Mouse (Mus musculus) hindbrain, embryonic 13.5 days (tissue): ENCODE data around the gene Cacna1a. TPM values are rescaled to one million over a fixed set of nuclear protein-coding genes. Genes with fewer than 3 reads are reported as not detected.
"Not testable (repeated sequence)": the region's sequence is repeated elsewhere in the genome, so short reads cannot be mapped to it uniquely, and the experiment has no call there.

Experiments used
- ATAC-seq: fragments of 200-750 bp; cut with Nextera tagmentation; 2 replicates; pipeline ENCODE4 v1.8.0; 2017; ENCODE audit warnings: moderate TSS enrichment; ENCODE audit not compliant: low FRiP score
- H3K27ac ChIP-seq: fragments of 300-500 bp; sonication (generic); 2 replicates; pipeline ENCODE4 v1.5.1; 2015; ENCODE audit warnings: inconsistent platforms, mild to moderate bottlenecking, moderate library complexity
- H3K27me3 ChIP-seq: fragments of 300-500 bp; sonication (generic); 2 replicates; pipeline ENCODE4 v1.6.1; 2015; ENCODE audit warnings: mild to moderate bottlenecking, inconsistent platforms
- H3K36me3 ChIP-seq: fragments of 300-500 bp; sonication (generic); 2 replicates; pipeline ENCODE4 v1.6.1; 2015; ENCODE audit warnings: mild to moderate bottlenecking, inconsistent platforms
- H3K4me1 ChIP-seq: fragments of 300-500 bp; sonication (generic); replicated peaks from 2 replicates; pipeline ENCODE4 v1.6.1; 2015; ENCODE audit warnings: inconsistent platforms
- H3K4me2 ChIP-seq: fragments of 300-500 bp; sonication (generic); 2 replicates; pipeline ENCODE4 v1.6.1; 2015; ENCODE audit warnings: inconsistent platforms, mild to moderate bottlenecking, moderate library complexity
- H3K4me3 ChIP-seq: fragments of 300-500 bp; sonication (generic); 2 replicates; pipeline ENCODE4 v1.5.1; 2015; ENCODE audit warnings: mild to moderate bottlenecking, inconsistent platforms
- H3K9ac ChIP-seq: fragments of 300-500 bp; sonication (generic); 2 replicates; pipeline ENCODE4 v1.6.1; 2015; ENCODE audit warnings: mild to moderate bottlenecking, inconsistent platforms
- H3K9me3 ChIP-seq: fragments of 300-500 bp; sonication (generic); 2 replicates; pipeline ENCODE4 v1.6.1; 2016; ENCODE audit warnings: inconsistent platforms
- WGBS: fragments of 180-500 bp; shearing (Covaris S2); methylation state at CpG from one replicate; pipeline ENCODE4 v1.1.7; 2015; 5-methylcytosine and 5-hydroxymethylcytosine counted together
- polyA plus RNA-seq: library from polyadenylated mRNA; unstranded; fragments of >200 nt; fragmentation: Nextera tagmentation; extraction: Ambion mirVana; gene quantifications from 2 replicates; pipeline ENCODE4 v1.2.1, GENCODE M21; 2015

Cacna1a gene
- polyA plus RNA-seq, 1 experiment from 2014 or later: 20.9 TPM

DNA sequence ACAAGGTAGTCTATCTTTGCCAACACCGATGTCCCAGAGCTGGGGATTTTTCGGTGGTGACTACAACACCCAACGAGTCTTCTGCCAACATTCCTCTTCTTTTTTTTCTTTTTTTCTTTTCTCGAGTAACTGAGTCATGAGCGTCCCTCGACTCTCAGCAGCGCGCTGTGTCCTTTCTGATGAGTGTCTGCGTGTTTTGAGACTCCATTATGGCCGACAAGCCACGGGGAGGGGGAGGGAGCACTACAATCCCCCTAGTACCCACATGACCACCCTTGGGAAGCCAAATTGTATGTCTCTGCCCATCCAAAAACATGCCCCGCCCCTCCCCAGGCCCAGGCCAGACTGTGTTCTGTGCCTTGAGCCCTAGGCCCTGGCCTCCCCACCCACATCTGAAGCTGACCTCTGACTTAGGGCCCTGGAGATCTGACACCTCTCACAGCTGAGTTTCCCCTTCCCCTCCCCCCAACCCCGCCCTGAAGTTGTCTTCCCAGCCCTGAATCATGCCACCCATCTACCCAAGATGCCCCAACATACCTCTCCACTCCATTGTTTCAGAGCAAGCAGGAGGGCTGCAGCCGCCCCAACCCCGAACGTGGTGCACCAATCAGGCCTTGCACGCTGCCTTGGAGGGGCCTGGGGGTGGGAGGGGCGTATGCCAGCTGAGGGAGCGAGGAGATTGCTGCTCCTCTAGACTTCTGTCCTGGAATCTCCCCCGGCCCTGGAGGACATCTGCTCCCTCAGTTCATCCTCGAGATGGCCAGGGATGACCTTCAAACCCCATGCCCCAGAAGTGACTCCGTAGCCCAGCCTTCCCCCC lies 227.6 kb downstream of the Cacna1a start:
- WGBS: 26% methylated on average over 22 of the region's 22 CpGs
- H3K4me1 ChIP-seq: peaks cover 13% of the 10 kb centered on the region
- ATAC-seq: peak; percentile 40

DNA sequence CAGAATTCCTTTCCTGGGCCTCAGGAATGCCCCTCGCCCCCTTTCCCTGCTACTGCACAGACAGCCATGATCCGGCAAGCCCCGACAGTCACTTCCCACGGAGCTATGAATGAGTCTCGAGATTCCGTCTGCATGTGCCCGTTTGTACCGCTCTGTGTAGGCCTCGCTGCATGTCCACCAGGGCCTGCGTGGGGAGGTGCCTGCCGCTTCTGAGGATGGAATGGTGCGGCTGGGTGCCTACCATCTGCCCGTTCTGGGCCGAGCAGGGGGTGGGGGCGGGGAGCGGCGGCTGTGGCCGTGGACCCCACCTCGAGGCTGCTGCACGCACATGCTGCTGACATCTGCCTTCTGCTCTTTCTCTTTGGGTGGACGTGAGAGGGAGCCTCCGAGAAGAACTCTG lies 228.8 kb downstream of the Cacna1a start:
- Histone ChIP-seq H3K27me3 (peaks cover 10% of the 10 kb centered on the region; the same call in 1 of the 2 replicates), H3K9ac (no peak overlapping the region), H3K27ac (no peak overlapping the region), H3K36me3 (peaks cover 25% of the 10 kb centered on the region), H3K4me1 (peaks cover 13% of the 10 kb centered on the region), H3K9me3 (no peaks in the 10 kb centered on the region), H3K4me2 (no peak overlapping the region), H3K4me3 (no peak overlapping the region)
- ATAC-seq: no peak
- WGBS: 34% methylated on average over 22 of the region's 22 CpGs

More for the DNA sequence above, 227.6 kb downstream of the Cacna1a start:
- Histone ChIP-seq H3K27me3 (peaks cover 10% of the 10 kb centered on the region; the same call in 1 of the 2 replicates), H3K4me3 (no peak overlapping the region), H3K9ac (0 out of 2 replicates have a peak overlapping the region, but pooled peaks have one; percentile 29), H3K4me2 (peak overlapping the region; percentile 6; the same call in 1 of the 2 replicates), H3K9me3 (no peaks in the 10 kb centered on the region), H3K36me3 (peaks cover 28% of the 10 kb centered on the region), H3K27ac (no peak overlapping the region)

DNA sequence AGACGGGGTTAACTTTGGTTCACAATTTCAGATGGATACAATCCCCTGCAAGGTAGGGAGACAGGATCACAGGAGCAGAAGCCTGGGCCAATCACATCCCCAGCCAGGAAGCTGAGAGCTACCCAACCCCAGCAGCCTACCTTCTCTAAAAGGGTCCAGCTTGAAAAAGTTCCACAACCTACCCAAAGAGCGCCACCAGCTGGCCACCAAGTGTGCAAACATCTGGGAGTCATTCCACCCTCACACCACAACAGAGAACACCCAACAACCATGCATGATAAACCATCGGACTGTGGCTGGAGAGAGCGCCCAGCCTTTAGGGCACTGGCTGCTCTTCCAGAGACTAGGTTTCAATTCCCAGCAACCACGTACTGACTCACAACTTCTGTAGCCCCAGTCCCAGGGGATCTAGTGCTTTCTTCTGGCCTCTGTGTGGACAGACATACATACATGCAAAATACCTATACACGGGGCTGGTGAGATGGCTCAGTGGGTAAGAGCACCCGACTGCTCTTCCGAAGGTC lies 232.9 kb downstream of the Cacna1a start:
- Histone ChIP-seq H3K9me3 (no peaks in the 10 kb centered on the region), H3K9ac (no peak overlapping the region), H3K36me3 (peaks cover 19% of the 10 kb centered on the region), H3K4me3 (no peak overlapping the region), H3K27ac (no peak overlapping the region), H3K4me2 (no peak overlapping the region), H3K4me1 (peaks cover 1% of the 10 kb centered on the region), H3K27me3 (0 out of 2 replicates have a peak, but pooled peaks cover 3% of the 10 kb centered on the region)
- 78% methylated on average over 8 of the region's 8 CpGs for WGBS
- no peak for ATAC-seq

DNA sequence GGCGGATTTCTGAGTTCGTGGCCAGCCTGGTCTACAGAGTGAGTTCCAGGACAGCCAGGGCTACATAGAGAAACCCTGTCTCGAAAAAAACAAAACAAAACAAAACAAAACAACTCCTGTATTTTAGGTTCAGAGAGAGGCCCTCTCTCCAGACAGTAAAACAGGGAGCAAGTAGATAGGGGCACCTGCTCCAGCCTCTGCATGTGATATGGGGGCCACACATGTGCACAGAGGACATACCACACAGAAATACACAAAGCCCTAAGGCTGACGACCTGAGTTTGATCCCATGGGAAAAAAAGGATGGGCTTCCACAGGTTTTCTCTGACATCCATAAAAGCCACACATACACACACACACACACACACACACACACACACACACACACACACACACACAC lies 235.2 kb downstream of the Cacna1a start:
- peaks cover 25% of the 10 kb centered on the region for H3K36me3 ChIP-seq
- H3K27ac ChIP-seq, H3K4me2 ChIP-seq, H3K9ac ChIP-seq, H3K9me3 ChIP-seq, H3K27me3 ChIP-seq, H3K4me3 ChIP-seq, ATAC-seq, H3K4me1 ChIP-seq: not testable (repeated sequence)
- 81% methylated on average over 4 of the region's 4 CpGs for WGBS

DNA sequence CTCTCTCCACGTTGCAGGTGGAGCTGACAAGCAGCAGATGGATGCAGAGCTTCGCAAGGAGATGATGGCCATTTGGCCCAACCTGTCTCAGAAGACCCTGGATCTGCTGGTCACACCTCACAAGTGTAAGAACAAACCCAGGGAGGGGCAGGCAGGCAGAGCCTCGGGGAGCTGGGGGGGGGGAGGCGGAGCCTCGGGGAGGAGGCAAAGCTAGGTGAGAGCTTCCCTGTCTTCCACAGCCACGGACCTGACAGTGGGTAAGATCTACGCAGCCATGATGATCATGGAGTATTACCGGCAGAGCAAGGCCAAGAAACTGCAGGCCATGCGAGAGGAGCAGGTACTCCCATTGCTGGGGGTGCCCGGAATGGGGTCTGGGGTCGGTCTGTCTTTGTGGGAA lies 241.3 kb downstream of the Cacna1a start:
- no peaks in the 10 kb centered on the region for H3K27me3 ChIP-seq
- no peak overlapping the region for H3K4me3 ChIP-seq
- peaks cover 50% of the 10 kb centered on the region for H3K36me3 ChIP-seq
- H3K9me3 ChIP-seq: no peaks in the 10 kb centered on the region
- H3K9ac ChIP-seq: no peak overlapping the region
- H3K4me1 ChIP-seq: peaks cover 9% of the 10 kb centered on the region
- no peak for ATAC-seq
- H3K4me2 ChIP-seq: no peak overlapping the region
- no peak overlapping the region for H3K27ac ChIP-seq
- 83% methylated on average over 11 of the region's 11 CpGs for WGBS

DNA sequence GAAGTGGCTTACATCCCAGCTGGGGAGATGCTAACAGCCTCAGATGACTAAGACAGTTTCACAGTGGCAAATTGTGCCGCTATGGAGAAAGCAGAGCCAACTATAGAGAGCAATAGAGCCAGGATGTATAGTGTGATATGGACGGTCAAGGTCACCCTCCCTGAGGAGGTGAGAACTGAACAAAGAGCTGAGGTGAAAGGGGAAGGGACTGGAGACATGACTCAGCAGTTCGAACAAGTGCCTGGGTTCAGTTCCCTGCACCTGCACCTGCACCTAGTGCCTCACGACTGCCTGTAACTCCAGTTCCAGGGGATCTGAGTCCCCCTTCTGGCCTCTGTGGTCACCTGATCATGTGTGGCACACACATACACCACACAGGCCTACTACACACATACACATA lies 241.9 kb downstream of the Cacna1a start:
- Histone ChIP-seq H3K4me2 (no peak overlapping the region), H3K4me1 (peaks cover 14% of the 10 kb centered on the region), H3K9ac (no peak overlapping the region), H3K36me3 (peaks cover 50% of the 10 kb centered on the region), H3K27ac (no peak overlapping the region), H3K9me3 (no peaks in the 10 kb centered on the region), H3K4me3 (no peak overlapping the region), H3K27me3 (no peaks in the 10 kb centered on the region)
- WGBS: 82% methylated on average over 4 of the region's 4 CpGs
- no peak for ATAC-seq

DNA sequence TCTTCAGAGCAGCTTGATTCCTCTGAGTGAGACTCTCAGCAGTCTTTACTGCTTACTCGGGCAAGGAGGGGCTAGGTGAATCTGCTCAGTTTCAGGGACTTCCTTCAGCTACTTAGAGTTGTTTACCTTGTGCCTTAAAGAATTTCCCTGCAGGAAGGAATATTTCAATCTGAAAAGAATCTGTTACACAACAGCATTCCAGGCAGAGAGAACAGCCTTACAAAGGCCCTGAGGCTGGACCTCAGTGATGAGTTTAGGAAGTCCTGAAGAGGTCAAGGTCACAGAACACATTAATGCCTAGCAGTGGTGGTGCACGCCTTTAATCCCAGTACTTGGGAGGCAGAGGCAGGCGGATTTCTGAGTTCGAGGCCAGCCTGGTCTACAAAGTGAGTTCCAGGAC lies 243.6 kb downstream of the Cacna1a start:
- Histone ChIP-seq H3K9ac (no peak overlapping the region), H3K4me3 (no peak overlapping the region), H3K9me3 (no peaks in the 10 kb centered on the region), H3K36me3 (peaks cover 44% of the 10 kb centered on the region), H3K4me2 (no peak overlapping the region), H3K4me1 (peaks cover 26% of the 10 kb centered on the region), H3K27me3 (no peaks in the 10 kb centered on the region), H3K27ac (no peak overlapping the region)
- 90% methylated on average over 4 of the region's 4 CpGs for WGBS
- ATAC-seq: no peak

DNA sequence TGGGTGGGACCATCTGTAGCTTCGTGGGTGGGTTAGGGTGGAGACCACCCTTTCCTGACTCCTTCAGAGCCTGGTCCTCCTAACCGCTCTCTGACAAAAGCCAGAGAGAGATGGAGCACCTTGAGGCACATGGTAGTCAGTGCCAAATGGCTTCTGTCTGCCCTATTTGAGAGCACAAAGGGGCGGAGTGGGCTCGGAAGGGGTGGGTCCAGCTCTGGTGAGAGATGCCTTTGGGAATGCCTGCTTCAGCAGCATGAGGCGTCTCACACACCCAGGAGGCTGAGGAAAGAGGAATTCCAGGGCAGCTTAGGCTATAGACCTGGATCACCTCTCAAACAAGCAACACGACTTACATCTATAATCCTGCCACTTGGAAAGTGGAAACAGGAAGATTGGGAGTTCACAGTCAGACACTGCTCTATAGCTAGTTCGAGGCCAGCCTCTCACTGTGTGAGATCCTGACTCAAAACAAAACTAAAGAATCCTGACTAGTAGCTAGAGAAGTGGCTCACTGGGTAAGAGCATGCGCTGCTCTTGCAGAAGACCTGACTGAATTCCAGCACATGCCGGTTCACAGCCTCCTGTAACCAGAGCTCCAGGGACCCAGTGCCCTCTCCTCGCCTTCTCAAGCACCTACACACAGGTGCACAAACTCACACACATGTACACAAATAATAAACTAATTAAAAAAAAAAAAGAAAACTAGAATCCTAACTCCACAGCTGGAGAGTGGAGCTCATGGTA lies 245.8 kb downstream of the Cacna1a start:
- H3K4me1 ChIP-seq: peaks cover 37% of the 10 kb centered on the region
- no peak overlapping the region for H3K4me2 ChIP-seq
- peak overlapping the region; percentile 91 for H3K27ac ChIP-seq
- H3K9ac ChIP-seq: peak overlapping the region; percentile 67; the same call in 1 of the 2 replicates
- 54% methylated on average over 10 of the region's 10 CpGs for WGBS
- no peaks in the 10 kb centered on the region for H3K9me3 ChIP-seq
- H3K4me3 ChIP-seq: no peak overlapping the region
- H3K27me3 ChIP-seq: 0 out of 2 replicates have a peak, but pooled peaks cover 3% of the 10 kb centered on the region
- ATAC-seq: no peak
- peaks cover 45% of the 10 kb centered on the region for H3K36me3 ChIP-seq

DNA sequence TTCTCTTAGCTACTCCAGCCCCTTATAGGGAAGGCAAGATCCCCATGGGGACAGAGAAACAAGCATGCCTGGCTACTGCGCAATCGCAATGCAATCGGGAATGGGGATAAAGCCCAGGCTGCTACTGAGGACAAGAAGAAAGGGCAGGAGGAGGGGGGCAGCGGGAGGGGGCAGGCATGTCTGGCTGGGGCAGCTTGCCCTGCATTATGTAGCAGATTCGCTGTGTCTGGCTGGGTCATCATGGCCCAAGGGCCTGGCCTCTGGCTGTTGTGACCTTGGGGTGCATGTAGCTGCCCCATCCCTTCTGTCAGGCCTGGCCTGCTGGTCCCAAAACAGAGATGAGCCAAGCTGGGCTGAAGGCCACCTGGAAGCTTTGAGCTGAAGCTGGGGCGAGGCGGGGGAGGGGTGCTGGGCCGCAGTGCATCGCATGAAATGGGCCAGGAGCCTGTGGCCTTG lies 246.6 kb downstream of the Cacna1a start:
- no peak for ATAC-seq
- Histone ChIP-seq H3K4me1 (peaks cover 37% of the 10 kb centered on the region), H3K9me3 (no peaks in the 10 kb centered on the region), H3K36me3 (peaks cover 36% of the 10 kb centered on the region), H3K9ac (peak overlapping the region; percentile 67), H3K4me2 (peak overlapping the region; percentile 8; the same call in 1 of the 2 replicates), H3K27ac (peak overlapping the region; percentile 91), H3K4me3 (no peak overlapping the region), H3K27me3 (0 out of 2 replicates have a peak, but pooled peaks cover 3% of the 10 kb centered on the region)
- WGBS: 23% methylated on average over 9 of the region's 9 CpGs

DNA sequence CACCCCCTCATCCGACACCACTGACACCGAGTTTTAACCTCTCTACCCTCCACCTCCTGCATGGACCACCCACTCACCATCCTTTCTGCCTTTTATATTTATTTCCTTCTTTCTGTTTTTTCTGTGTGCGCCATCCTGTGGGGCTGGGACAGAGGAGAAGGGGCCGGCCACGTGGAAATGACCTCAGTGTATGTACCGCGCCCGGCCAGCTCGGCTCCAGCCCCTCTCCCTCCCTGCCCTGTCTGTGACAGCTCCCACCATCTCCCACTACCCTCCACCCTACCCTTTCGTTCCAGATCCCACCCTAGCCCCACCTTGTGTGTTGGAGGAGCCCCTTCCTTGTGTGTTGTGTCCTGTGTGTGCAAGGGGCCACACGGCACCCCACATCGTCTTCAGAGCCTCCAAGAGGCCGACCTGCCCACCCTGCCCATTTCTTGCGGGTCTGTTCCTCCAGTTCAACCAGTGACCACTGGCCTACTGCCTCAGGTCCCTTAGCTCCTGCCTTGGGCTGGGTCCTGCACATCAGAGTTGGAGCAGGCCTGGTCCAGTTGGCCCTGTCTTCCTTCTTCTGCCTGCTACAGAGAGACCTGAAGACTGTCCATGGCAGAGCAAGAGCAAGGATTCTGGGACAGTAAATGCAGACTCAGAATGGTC lies 247.3 kb downstream of the Cacna1a start:
- H3K36me3 ChIP-seq: peaks cover 30% of the 10 kb centered on the region
- H3K9me3 ChIP-seq: no peaks in the 10 kb centered on the region
- no peak for ATAC-seq
- H3K27me3 ChIP-seq: 0 out of 2 replicates have a peak, but pooled peaks cover 3% of the 10 kb centered on the region
- 54% methylated on average over 14 of the region's 14 CpGs for WGBS
- H3K4me1 ChIP-seq: peaks cover 40% of the 10 kb centered on the region
- no peak overlapping the region for H3K4me3 ChIP-seq
- peak overlapping the region; percentile 91 for H3K27ac ChIP-seq
- H3K4me2 ChIP-seq: no peak overlapping the region; the same call in 1 of the 2 replicates
- H3K9ac ChIP-seq: peak overlapping the region; percentile 67

DNA sequence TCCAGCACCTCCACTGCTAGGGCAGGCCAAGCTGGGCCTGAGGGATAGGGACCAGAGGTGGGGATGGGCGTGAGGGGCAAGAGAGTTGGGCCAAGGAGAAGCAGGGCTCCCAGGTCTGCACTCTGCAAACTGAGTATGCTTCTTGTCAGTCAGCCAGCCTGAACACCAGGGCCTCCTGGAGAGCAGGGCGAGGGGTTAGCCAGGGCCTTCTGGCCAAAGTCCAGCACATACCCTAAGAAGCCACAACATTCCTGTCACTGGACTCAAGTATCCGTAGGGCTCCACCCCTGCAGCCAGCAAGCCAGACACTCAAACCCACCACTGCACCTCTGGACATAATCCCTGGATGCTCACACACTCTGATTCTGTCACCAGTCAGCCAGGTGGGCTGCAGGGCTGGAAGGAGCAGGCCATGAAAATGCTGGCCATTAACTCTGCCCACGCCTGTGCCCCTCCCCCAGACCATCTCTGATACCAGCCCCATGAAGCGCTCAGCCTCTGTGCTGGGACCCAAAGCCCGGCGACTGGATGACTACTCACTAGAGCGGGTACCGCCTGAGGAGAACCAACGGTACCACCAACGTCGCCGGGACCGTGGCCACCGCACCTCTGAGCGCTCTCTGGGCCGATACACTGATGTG lies 247.9 kb downstream of the Cacna1a start:
- Histone ChIP-seq H3K27ac (peak overlapping the region; percentile 91), H3K4me2 (no peak overlapping the region), H3K4me1 (peaks cover 40% of the 10 kb centered on the region), H3K9ac (peak overlapping the region; percentile 67; the same call in 1 of the 2 replicates), H3K27me3 (0 out of 2 replicates have a peak, but pooled peaks cover 3% of the 10 kb centered on the region), H3K36me3 (peaks cover 26% of the 10 kb centered on the region), H3K4me3 (no peak overlapping the region), H3K9me3 (no peaks in the 10 kb centered on the region)
- no peak for ATAC-seq
- 89% methylated on average over 17 of the region's 17 CpGs for WGBS
